Mouse (Mus musculus) neutrophil, adult 65 days (primary cell): ENCODE data around the gene Cyp19a1. TPM values are rescaled to one million over a fixed set of nuclear protein-coding genes. Genes with fewer than 3 reads are reported as not detected.

Source experiments
- total RNA-seq: library from RNA; stranded (reverse); gene quantifications from 2 replicates; pipeline ENCODE4 v1.2.4, GENCODE M21; 2023

Gene Cyp19a1
- total RNA-seq, result not detected in 2 replicates

GRCm38 (mm10) chr9:54268010-54268409 is at the start of gene Cyp19a1:
TSS of gene Cyp19a1 (minus strand) at chr9:54268110.

GRCm38 (mm10) chr9:54286331-54286987 is 18.5 kb upstream of the Cyp19a1 start, which contains the start of gene Gldn:
TSS of gene Gldn (plus strand) at chr9:54286486.

Other genes starting within 250 kb of the Cyp19a1 start
- not detected in 2 replicates for gene Tnfaip8l3, start 199.7 kb downstream of the Cyp19a1 start, total RNA-seq
- gene Gldn, start 18.4 kb upstream of the Cyp19a1 start, total RNA-seq, result not detected in 2 replicates
- 151 and 210 TPM in 2 replicates for gene Dmxl2, start 233.5 kb upstream of the Cyp19a1 start, total RNA-seq